Mouse (Mus musculus) heart, embryonic 10.5 days (tissue): ENCODE measurements around the gene Rplp1. TPM values are rescaled to one million over a fixed set of nuclear protein-coding genes. Genes with fewer than 3 reads are reported as not detected.
A peak's percentile ranks its signal among the peaks of the same experiment; 100 is the strongest.

Experiments
- DNase-seq: peaks from one replicate; pipeline ENCODE4 v3.0.0-alpha.2; 2017; ENCODE audit warnings: low spot score
- H3K27ac ChIP-seq: fragments of 300-500 bp; sonication (generic); 2 replicates; pipeline ENCODE4 v1.5.1; 2016; ENCODE audit warnings: mild to moderate bottlenecking
- H3K27me3 ChIP-seq: fragments of 300-500 bp; sonication (generic); 2 replicates; pipeline ENCODE4 v1.6.1; 2016; ENCODE audit warnings: mild to moderate bottlenecking; ENCODE audit not compliant: poor library complexity, insufficient read depth, severe bottlenecking
- H3K36me3 ChIP-seq: fragments of 300-500 bp; sonication (generic); 2 replicates; pipeline ENCODE4 v1.6.1; 2016; ENCODE audit warnings: mild to moderate bottlenecking, moderate library complexity
- H3K4me1 ChIP-seq: fragments of 300-500 bp; sonication (generic); 2 replicates; pipeline ENCODE4 v1.6.1; 2016; ENCODE audit warnings: mild to moderate bottlenecking
- H3K4me3 ChIP-seq: fragments of 300-500 bp; sonication (generic); 2 replicates; pipeline ENCODE4 v1.5.1; 2016; ENCODE audit warnings: mild to moderate bottlenecking, moderate library complexity
- H3K9me3 ChIP-seq: fragments of 300-500 bp; sonication (generic); 2 replicates; pipeline ENCODE4 v1.6.1; 2016; ENCODE audit warnings: mild to moderate bottlenecking, moderate library complexity
- WGBS: fragments of 180-500 bp; shearing (Covaris S2); methylation state at CpG from one replicate; pipeline ENCODE4 v1.1.7; 2016; 5-methylcytosine and 5-hydroxymethylcytosine counted together
- polyA plus RNA-seq: library from polyadenylated mRNA; unstranded; fragments of >200 nt; fragmentation: Nextera tagmentation; extraction: Ambion mirVana; gene quantifications from 2 replicates; pipeline ENCODE4 v1.2.1, GENCODE M21; 2016

Gene Rplp1
- polyA plus RNA-seq, 1 experiment from 2014 or later, result 968 TPM

DNA sequence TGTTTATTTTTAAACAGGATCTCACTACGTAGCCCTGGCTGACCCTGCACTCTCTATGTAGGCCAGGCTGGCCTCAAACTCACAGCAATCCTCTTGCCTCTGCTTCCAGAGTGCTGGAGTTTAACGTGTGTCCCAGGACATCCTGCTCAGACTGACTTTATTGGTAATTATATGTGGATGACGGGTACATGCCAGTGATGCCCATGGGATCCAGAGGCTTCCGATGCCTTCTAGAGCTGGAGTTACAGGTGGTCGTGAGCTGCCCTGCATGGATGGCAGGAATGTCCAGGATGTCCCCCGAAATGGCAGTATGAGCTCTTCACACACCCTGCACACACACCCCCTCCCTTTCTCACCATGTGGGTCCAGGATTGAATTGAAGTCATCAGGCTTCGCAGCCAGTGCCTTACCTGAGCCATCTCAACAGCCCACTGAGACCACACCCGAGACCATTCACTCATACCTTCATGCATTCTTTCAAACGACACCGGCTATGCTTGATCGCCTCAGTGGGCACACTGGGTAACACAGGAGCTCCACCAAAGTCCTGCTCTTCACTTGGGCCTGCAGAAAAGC lies 5.4 kb downstream of the Rplp1 start:
- Histone ChIP-seq H3K4me3 (no peak overlapping the region), H3K27ac (no peak overlapping the region), H3K4me1 (peaks cover 25% of the 10 kb centered on the region), H3K27me3 (no peaks in the 10 kb centered on the region), H3K36me3 (peaks cover 22% of the 10 kb centered on the region), H3K9me3 (no peaks in the 10 kb centered on the region)
- DNase-seq, result peak; percentile 74
- WGBS, result 89% methylated on average over 11 of the region's 11 CpGs

GRCm38 (mm10) chr9:61908341-61908740 lies 6.0 kb downstream of the Rplp1 start:
- Histone ChIP-seq H3K27me3 (peaks cover 4% of the 10 kb centered on the region; the same call in 1 of the 2 replicates), H3K9me3 (no peaks in the 10 kb centered on the region), H3K36me3 (peaks cover 19% of the 10 kb centered on the region), H3K27ac (no peak overlapping the region), H3K4me3 (no peak overlapping the region), H3K4me1 (peaks cover 26% of the 10 kb centered on the region)
- 75% methylated on average over 3 of the region's 3 CpGs for WGBS
- DNase-seq, result no peak

DNA sequence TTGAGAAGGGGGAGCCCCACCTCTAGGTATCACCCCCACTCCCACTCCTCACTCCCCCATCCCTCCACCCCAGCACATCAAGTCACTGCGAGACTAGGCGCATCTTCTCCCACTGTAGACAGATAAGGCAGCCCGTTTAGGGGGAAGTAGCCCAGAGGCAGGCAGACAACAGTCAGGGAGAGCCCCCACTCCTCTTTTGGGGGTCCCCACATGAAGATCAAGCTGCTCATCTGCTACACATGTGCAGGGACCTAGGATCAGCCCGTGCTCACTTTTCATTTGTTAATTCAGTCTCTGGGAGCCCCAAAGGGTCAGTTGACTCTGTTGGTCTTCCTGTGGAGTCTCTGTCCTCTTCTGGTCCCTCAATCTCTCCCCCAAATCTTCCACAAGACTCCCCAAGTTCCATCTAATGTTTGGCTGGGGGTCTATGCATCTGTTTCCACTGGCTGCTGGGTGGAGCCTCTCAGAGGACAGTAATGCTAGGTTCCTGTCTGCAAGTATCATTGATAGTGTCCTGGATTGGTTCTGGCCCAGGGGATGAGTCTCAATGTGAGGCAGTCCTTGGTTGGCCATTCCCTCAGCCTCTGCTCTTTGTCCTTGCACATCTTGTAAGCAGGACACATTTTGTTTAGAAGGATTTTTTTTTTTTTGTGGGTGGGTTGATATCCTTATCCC lies 6.6 kb downstream of the Rplp1 start:
- no peak for DNase-seq
- no peaks in the 10 kb centered on the region for H3K9me3 ChIP-seq
- 75% methylated on average over 4 of the region's 4 CpGs for WGBS
- H3K4me3 ChIP-seq, result no peak overlapping the region
- H3K4me1 ChIP-seq, result peaks cover 22% of the 10 kb centered on the region
- peaks cover 10% of the 10 kb centered on the region; the same call in 1 of the 2 replicates for H3K27me3 ChIP-seq
- H3K27ac ChIP-seq, result no peak overlapping the region
- H3K36me3 ChIP-seq, result peaks cover 13% of the 10 kb centered on the region

DNA sequence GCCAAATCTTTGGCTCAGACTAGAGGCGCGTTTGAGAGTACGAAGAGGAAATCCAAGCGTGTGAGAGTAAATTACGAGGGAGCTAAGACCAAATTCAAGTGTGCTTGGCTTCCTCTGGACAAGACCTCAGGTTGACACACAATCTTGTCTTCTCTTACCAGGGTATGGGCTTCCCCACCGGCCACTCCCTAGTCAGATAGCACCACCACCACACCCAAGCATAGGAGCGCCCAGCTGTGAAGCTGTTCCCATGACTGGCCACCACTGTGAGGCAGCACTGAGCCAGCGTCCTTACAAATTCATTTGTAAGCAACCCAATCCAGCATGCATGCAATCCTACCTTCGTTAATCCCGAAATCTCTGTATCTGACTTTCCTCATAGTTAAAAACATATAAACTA lies 7.4 kb downstream of the Rplp1 start:
- DNase-seq, result peak; percentile 82
- peaks cover 5% of the 10 kb centered on the region for H3K36me3 ChIP-seq
- H3K27ac ChIP-seq, result no peak overlapping the region
- H3K4me3 ChIP-seq, result no peak overlapping the region
- H3K27me3 ChIP-seq, result peaks cover 18% of the 10 kb centered on the region
- WGBS, result 64% methylated on average over 10 of the region's 10 CpGs
- H3K4me1 ChIP-seq, result peaks cover 17% of the 10 kb centered on the region
- no peaks in the 10 kb centered on the region for H3K9me3 ChIP-seq

DNA sequence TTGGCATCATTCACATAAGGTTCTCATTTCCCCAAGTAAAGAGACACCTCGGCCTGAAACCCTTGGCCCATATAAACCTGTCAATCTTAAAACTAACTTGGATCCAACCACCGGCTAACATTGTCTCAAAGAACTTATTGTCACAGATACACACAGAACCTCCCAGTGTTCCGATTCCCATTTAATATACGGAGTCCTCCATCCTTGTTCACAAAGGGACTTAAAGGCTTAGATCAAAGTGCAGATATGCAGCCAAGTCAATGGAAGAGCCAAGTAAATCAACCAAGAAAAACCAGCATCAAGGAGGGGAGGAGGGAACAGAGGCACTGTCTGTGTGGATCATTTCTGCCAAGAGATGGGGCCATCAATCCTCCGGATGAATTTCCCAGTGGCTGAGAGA lies 8.8 kb downstream of the Rplp1 start:
- Histone ChIP-seq H3K4me3 (no peak overlapping the region), H3K9me3 (no peaks in the 10 kb centered on the region), H3K27ac (no peak overlapping the region), H3K4me1 (peaks cover 12% of the 10 kb centered on the region), H3K27me3 (peaks cover 32% of the 10 kb centered on the region), H3K36me3 (no peaks in the 10 kb centered on the region)
- DNase-seq, result no peak
- WGBS, result 84% methylated on average over 5 of the region's 5 CpGs

GRCm38 (mm10) chr9:61904201-61904600 lies 10.1 kb downstream of the Rplp1 start:
- H3K36me3 ChIP-seq, result no peaks in the 10 kb centered on the region
- H3K27me3 ChIP-seq, result peaks cover 43% of the 10 kb centered on the region
- no peak overlapping the region for H3K4me3 ChIP-seq
- peak overlapping the region; percentile 25; the same call in 1 of the 2 replicates for H3K27ac ChIP-seq
- H3K9me3 ChIP-seq, result no peaks in the 10 kb centered on the region
- peaks cover 10% of the 10 kb centered on the region for H3K4me1 ChIP-seq
- 22% methylated on average over 7 of the region's 7 CpGs for WGBS
- no peak for DNase-seq

DNA sequence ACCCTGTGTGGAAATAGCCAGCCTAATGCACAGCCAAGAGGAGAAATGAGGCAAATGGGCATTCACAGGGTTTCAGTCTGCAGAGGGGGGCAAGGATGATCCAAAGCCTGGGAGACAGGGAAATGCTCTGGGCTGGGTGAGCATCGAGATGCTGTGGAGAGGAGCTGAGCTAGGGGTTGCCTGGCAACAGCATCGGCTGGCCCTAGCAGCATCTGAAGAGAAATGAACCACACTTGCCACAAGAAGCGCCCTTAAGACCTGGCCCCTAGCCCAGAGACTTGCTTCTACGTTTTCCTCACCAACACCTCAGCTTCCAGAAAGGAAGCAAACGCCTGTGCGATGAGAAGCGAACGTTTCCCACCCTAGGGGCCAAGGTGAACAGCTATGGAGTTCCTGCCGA lies 11.9 kb downstream of the Rplp1 start:
- Histone ChIP-seq H3K27me3 (peaks cover 55% of the 10 kb centered on the region), H3K9me3 (no peaks in the 10 kb centered on the region), H3K27ac (no peak overlapping the region), H3K4me3 (no peak overlapping the region), H3K36me3 (no peaks in the 10 kb centered on the region), H3K4me1 (peaks cover 10% of the 10 kb centered on the region)
- no peak for DNase-seq
- 63% methylated on average over 9 of the region's 9 CpGs for WGBS

DNA sequence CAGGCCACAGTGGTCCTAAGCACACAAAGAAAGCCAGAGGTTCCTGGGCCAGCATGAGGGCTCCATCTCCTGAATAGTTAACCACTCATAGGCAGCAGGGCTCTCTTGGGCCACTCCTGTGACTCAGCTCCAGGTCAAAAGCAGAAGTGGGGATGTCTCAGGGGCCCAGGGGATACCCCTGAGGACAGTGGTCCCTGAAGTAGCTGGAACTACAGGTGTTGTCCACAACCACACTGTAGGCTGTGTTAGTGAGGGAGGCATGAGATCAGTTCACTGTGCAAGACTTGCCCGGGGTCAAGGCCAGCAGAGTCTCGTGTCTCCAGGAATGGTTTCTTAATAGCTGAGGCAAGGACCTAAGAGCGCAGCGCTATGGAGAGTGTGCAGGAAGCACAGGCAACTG lies 12.8 kb downstream of the Rplp1 start:
- peaks cover 10% of the 10 kb centered on the region for H3K4me1 ChIP-seq
- DNase-seq, result no peak
- H3K36me3 ChIP-seq, result no peaks in the 10 kb centered on the region
- peaks cover 61% of the 10 kb centered on the region for H3K27me3 ChIP-seq
- no peak overlapping the region for H3K27ac ChIP-seq
- H3K9me3 ChIP-seq, result no peaks in the 10 kb centered on the region
- no peak overlapping the region for H3K4me3 ChIP-seq
- 86% methylated on average over 4 of the region's 4 CpGs for WGBS

- DNase-seq, result no peak
- H3K4me1 ChIP-seq, result peaks cover 17% of the 10 kb centered on the region
- no peaks in the 10 kb centered on the region for H3K9me3 ChIP-seq
- H3K27me3 ChIP-seq, result peaks cover 78% of the 10 kb centered on the region
- H3K36me3 ChIP-seq, result no peaks in the 10 kb centered on the region
- H3K27ac ChIP-seq, result no peak overlapping the region
- WGBS, result 4% methylated on average over 16 of the region's 16 CpGs
- H3K4me3 ChIP-seq, result no peak overlapping the region
Observed at GRCm38 (mm10) chr9:61899804-61900203, 14.5 kb downstream of the Rplp1 start.

GRCm38 (mm10) chr9:61898401-61898800 lies 15.9 kb downstream of the Rplp1 start:
- 4% methylated on average over 7 of the region's 8 CpGs for WGBS
- peaks cover 79% of the 10 kb centered on the region for H3K27me3 ChIP-seq
- H3K9me3 ChIP-seq, result no peaks in the 10 kb centered on the region
- DNase-seq, result no peak
- no peak overlapping the region for H3K27ac ChIP-seq
- no peak overlapping the region for H3K4me3 ChIP-seq
- peaks cover 8% of the 10 kb centered on the region; the same call in 1 of the 2 replicates for H3K4me1 ChIP-seq
- H3K36me3 ChIP-seq, result no peaks in the 10 kb centered on the region

- Histone ChIP-seq H3K4me3 (no peak overlapping the region), H3K27ac (no peak overlapping the region; the same call in 1 of the 2 replicates), H3K27me3 (peaks cover 45% of the 10 kb centered on the region), H3K36me3 (no peaks in the 10 kb centered on the region), H3K4me1 (peaks cover 8% of the 10 kb centered on the region; the same call in 1 of the 2 replicates), H3K9me3 (no peaks in the 10 kb centered on the region)
- no peak for DNase-seq
- WGBS, result 62% methylated on average over 8 of the region's 8 CpGs
Observed at GRCm38 (mm10) chr9:61895014-61895413, 19.3 kb downstream of the Rplp1 start.

DNA sequence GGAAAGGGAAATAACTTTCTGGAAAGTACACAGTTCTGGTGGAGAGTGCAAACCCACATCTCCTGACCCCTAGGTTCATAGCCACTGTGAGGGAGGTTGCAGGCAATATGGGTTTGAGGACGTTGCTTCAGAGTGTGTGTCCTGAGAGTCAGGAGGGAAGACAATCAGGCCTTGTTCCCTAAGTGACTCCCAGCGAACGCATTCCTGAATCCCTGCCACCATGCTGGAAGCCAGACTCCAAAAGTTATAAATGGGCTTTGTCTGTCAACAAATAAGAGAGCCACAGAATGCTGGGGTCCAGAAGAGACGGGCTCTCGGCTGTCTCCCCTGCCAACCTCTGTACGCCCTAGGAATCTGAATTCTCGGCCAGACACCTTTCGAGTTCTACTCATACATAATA lies 24.5 kb downstream of the Rplp1 start:
- H3K36me3 ChIP-seq, result no peaks in the 10 kb centered on the region
- no peaks in the 10 kb centered on the region for H3K9me3 ChIP-seq
- no peak overlapping the region for H3K27ac ChIP-seq
- H3K27me3 ChIP-seq, result peaks cover 13% of the 10 kb centered on the region; the same call in 1 of the 2 replicates
- 61% methylated on average over 8 of the region's 8 CpGs for WGBS
- H3K4me1 ChIP-seq, result peaks cover 5% of the 10 kb centered on the region
- no peak overlapping the region for H3K4me3 ChIP-seq
- no peak for DNase-seq

- no peaks in the 10 kb centered on the region for H3K36me3 ChIP-seq
- peaks cover 8% of the 10 kb centered on the region; the same call in 1 of the 2 replicates for H3K27me3 ChIP-seq
- H3K27ac ChIP-seq, result no peak overlapping the region
- no peak overlapping the region for H3K4me3 ChIP-seq
- H3K4me1 ChIP-seq, result peaks cover 12% of the 10 kb centered on the region
- 65% methylated on average over 11 of the region's 11 CpGs for WGBS
- no peak for DNase-seq
- no peaks in the 10 kb centered on the region for H3K9me3 ChIP-seq
Observed at GRCm38 (mm10) chr9:61887661-61888379, 26.5 kb downstream of the Rplp1 start.
